Mouse (Mus musculus) midbrain, embryonic 11.5 days (tissue): ENCODE measurements around the gene Ldhd. TPM values are rescaled to one million over a fixed set of nuclear protein-coding genes. Genes with fewer than 3 reads are reported as not detected.

Source experiments
- ATAC-seq: fragments of 200-750 bp; cut with Nextera tagmentation; 2 replicates; pipeline ENCODE4 v1.8.0; 2017; ENCODE audit warnings: moderate TSS enrichment, moderate library complexity; ENCODE audit not compliant: low FRiP score
- DNase-seq: peaks from one replicate; pipeline ENCODE4 v3.0.0; 2015; ENCODE audit warnings: low spot score; ENCODE audit errors: missing footprints
- H3K27ac ChIP-seq: fragments of 300-500 bp; sonication (generic); 2 replicates; pipeline ENCODE4 v1.5.1; 2014; ENCODE audit warnings: low read depth, low read length
- H3K27me3 ChIP-seq: fragments of 300-500 bp; sonication (generic); 2 replicates; pipeline ENCODE4 v1.6.1; 2014; ENCODE audit warnings: mild to moderate bottlenecking, low read length, moderate library complexity, mixed read lengths; ENCODE audit not compliant: control insufficient read depth, insufficient read depth
- H3K36me3 ChIP-seq: fragments of 300-500 bp; sonication (generic); 2 replicates; pipeline ENCODE4 v1.6.1; 2014; ENCODE audit warnings: mild to moderate bottlenecking, low read length, moderate library complexity, mixed read lengths; ENCODE audit not compliant: control insufficient read depth, insufficient read depth
- H3K4me1 ChIP-seq: fragments of 300-500 bp; sonication (generic); 2 replicates; pipeline ENCODE4 v1.6.1; 2014; ENCODE audit warnings: low read length; ENCODE audit not compliant: control insufficient read depth, insufficient read depth
- H3K4me2 ChIP-seq: fragments of 300-500 bp; sonication (generic); 2 replicates; pipeline ENCODE4 v1.6.1; 2014; ENCODE audit warnings: mild to moderate bottlenecking, moderate library complexity
- H3K4me3 ChIP-seq: fragments of 300-500 bp; sonication (generic); 2 replicates; pipeline ENCODE4 v1.5.1; 2014; ENCODE audit warnings: low read depth, low read length
- H3K9ac ChIP-seq: fragments of 300-500 bp; sonication (generic); 2 replicates; pipeline ENCODE4 v1.6.1; 2014; ENCODE audit warnings: low read length
- H3K9me3 ChIP-seq: fragments of 300-500 bp; sonication (generic); 2 replicates; pipeline ENCODE4 v1.6.1; 2016; ENCODE audit warnings: low read length; ENCODE audit not compliant: control insufficient read depth
- WGBS: fragments of 180-500 bp; shearing (Covaris S2); extraction: QIAGEN DNeasy Blood & Tissue Kit; methylation state at CpG from one replicate; pipeline ENCODE4 v1.1.7; 2014; 5-methylcytosine and 5-hydroxymethylcytosine counted together
- polyA plus RNA-seq: library from polyadenylated mRNA; unstranded; fragments of >200 nt; fragmentation: Nextera tagmentation; extraction: Ambion mirVana; gene quantifications from 2 replicates; pipeline ENCODE4 v1.2.1, GENCODE M21; 2014

Gene Ldhd
- polyA plus RNA-seq, 1 experiment from 2014 or later = 0.22 TPM

DNA sequence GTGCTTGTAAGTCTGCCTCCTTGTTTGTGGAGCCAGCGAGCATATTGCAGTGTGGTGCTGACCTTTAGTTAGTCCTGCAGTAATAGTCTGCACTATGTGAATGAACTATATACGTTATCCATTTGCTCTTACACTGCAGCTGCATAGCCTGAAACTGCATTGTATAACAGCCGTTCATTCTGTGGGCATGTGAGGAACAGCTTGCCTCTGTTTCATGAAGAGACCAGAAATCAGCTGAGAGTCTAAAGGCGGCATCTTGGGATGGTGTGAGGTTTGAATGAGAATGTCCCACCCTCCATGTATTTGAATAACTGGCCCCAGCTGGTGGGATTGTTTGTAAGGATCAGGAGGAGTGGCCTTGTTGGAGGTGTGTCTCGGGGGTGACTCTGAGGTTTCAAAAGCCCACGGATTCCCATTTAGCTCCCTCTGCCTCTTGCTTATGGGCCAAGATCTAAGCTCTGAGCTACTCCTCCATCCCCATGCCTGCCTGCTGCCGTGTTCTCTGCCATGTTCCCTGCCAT, 37.7 kb downstream of the Ldhd start:
- Histone ChIP-seq H3K9me3 (no peaks in the 10 kb centered on the region), H3K4me1 (peaks cover 10% of the 10 kb centered on the region), H3K9ac (no peak overlapping the region), H3K4me3 (no peak overlapping the region), H3K27ac (no peak overlapping the region), H3K36me3 (no peaks in the 10 kb centered on the region), H3K4me2 (no peak overlapping the region), H3K27me3 (no peaks in the 10 kb centered on the region)
- ATAC-seq (no peak), DNase-seq (no peak)
- WGBS = 77% methylated on average over 7 of the region's 7 CpGs

DNA sequence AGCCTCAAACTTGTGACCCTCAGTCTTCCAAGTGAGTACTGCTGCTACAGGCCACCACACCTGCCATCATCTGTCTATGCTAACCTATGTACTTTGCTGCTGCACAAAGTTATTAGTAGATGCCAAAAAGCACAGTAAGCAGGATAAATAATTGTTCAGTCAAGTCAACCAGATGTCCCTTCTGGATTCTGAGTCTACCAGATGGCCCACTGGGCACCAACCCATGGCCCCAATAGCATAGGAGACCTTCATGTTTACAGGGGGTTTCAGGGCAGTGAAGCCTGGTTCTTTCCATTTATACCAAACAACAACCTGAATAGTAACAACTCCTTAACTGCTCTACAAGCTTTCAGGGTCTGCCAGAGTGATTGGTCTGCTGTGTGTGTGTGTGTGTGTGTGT, 39.0 kb downstream of the Ldhd start:
- Histone ChIP-seq H3K9me3 (no peaks in the 10 kb centered on the region), H3K27me3 (no peaks in the 10 kb centered on the region), H3K4me3 (no peak overlapping the region), H3K36me3 (no peaks in the 10 kb centered on the region), H3K4me2 (no peak overlapping the region), H3K4me1 (peaks cover under 1% of the 10 kb centered on the region; the same call in 1 of the 2 replicates), H3K9ac (no peak overlapping the region), H3K27ac (no peak overlapping the region)
- DNase-seq = no peak
- ATAC-seq = no peak

GRCm38 (mm10) chr8:111590214-111590613, 40.0 kb downstream of the Ldhd start:
- Histone ChIP-seq H3K4me2 (no peak overlapping the region), H3K36me3 (no peaks in the 10 kb centered on the region), H3K4me1 (no peaks in the 10 kb centered on the region), H3K27me3 (no peaks in the 10 kb centered on the region), H3K27ac (no peak overlapping the region), H3K9ac (no peak overlapping the region), H3K9me3 (no peaks in the 10 kb centered on the region), H3K4me3 (no peak overlapping the region)
- no peak for DNase-seq
- no peak for ATAC-seq
- WGBS = 86% methylated on average over 3 of the region's 3 CpGs

DNA sequence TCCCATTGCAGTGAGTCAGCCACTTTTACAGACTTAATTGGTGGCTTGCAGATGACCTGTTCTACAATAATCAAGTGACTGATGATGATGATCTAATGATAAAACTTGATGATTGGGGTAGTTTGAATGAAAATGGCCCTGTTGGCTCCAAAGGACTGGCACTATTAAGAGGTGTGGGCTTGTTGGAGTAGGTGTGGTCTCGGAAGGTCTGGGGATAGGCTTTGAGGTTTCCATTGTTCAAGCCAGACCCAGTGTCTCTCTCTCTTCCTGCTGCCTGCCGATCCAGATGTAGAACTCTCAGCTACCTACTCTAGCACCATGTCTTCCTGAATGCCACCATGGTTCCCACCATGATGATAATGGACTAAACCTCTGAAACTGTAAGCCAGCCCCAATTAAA, 41.8 kb downstream of the Ldhd start:
- 76% methylated on average over 2 of the region's 2 CpGs for WGBS
- DNase-seq = no peak
- Histone ChIP-seq H3K4me2 (no peak overlapping the region), H3K36me3 (no peaks in the 10 kb centered on the region), H3K27ac (no peak overlapping the region), H3K4me3 (no peak overlapping the region), H3K9ac (no peak overlapping the region), H3K27me3 (no peaks in the 10 kb centered on the region), H3K4me1 (no peaks in the 10 kb centered on the region), H3K9me3 (no peaks in the 10 kb centered on the region)
- ATAC-seq = no peak

GRCm38 (mm10) chr8:111587545-111588094, 42.6 kb downstream of the Ldhd start:
- Histone ChIP-seq H3K4me2 (no peak overlapping the region), H3K4me1 (no peaks in the 10 kb centered on the region), H3K36me3 (no peaks in the 10 kb centered on the region), H3K9me3 (no peaks in the 10 kb centered on the region), H3K9ac (no peak overlapping the region), H3K27ac (no peak overlapping the region), H3K27me3 (no peaks in the 10 kb centered on the region), H3K4me3 (no peak overlapping the region)
- no peak for ATAC-seq
- WGBS = 97% methylated on average over 1 of the region's 1 CpGs
- no peak for DNase-seq

GRCm38 (mm10) chr8:111584946-111585345, 45.2 kb downstream of the Ldhd start:
- 91% methylated on average over 3 of the region's 3 CpGs for WGBS
- Histone ChIP-seq H3K4me2 (no peak overlapping the region), H3K27ac (no peak overlapping the region), H3K36me3 (no peaks in the 10 kb centered on the region), H3K4me3 (no peak overlapping the region), H3K9me3 (no peaks in the 10 kb centered on the region), H3K9ac (no peak overlapping the region), H3K4me1 (peaks cover 4% of the 10 kb centered on the region; the same call in 1 of the 2 replicates), H3K27me3 (no peaks in the 10 kb centered on the region)
- no peak for DNase-seq
- no peak for ATAC-seq

DNA sequence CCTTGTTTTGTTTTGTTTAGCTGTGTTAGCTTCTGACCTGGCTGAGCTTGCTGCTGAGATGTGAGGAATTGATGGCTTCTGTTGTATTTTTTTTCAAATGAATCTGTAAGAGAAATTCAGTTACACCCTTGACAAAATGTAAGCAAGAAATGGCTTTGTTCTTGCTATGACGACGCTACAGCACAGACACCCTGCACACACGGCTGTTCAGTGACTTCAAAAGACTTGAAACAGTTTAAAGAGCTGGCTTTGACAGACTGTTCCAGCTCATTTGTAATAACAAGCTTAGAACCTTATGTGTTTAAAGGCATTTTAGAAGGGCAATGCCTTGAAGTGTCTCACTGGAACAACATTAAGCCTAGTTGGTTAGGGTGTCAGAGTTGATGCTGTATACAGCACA, 47.8 kb downstream of the Ldhd start:
- 83% methylated on average over 3 of the region's 3 CpGs for WGBS

GRCm38 (mm10) chr8:111580306-111580705, 49.9 kb downstream of the Ldhd start:
- H3K9me3 ChIP-seq = no peaks in the 10 kb centered on the region
- no peak overlapping the region for H3K9ac ChIP-seq
- no peak overlapping the region for H3K4me3 ChIP-seq
- no peak overlapping the region for H3K4me2 ChIP-seq
- no peaks in the 10 kb centered on the region for H3K27me3 ChIP-seq
- H3K36me3 ChIP-seq = no peaks in the 10 kb centered on the region
- H3K27ac ChIP-seq = no peak overlapping the region
- DNase-seq = no peak
- WGBS = 91% methylated on average over 3 of the region's 3 CpGs
- ATAC-seq = no peak
- H3K4me1 ChIP-seq = peaks cover 4% of the 10 kb centered on the region; the same call in 1 of the 2 replicates

More for the DNA sequence above, 47.8 kb downstream of the Ldhd start:
- H3K4me3 ChIP-seq = no peak overlapping the region
- H3K4me2 ChIP-seq = no peak overlapping the region
- no peak overlapping the region for H3K27ac ChIP-seq
- no peaks in the 10 kb centered on the region for H3K9me3 ChIP-seq
- no peak for DNase-seq
- no peak for ATAC-seq
- H3K9ac ChIP-seq = no peak overlapping the region
- H3K27me3 ChIP-seq = no peaks in the 10 kb centered on the region
- no peaks in the 10 kb centered on the region for H3K36me3 ChIP-seq
- peaks cover 4% of the 10 kb centered on the region; the same call in 1 of the 2 replicates for H3K4me1 ChIP-seq

GRCm38 (mm10) chr8:111579318-111579717, 50.9 kb downstream of the Ldhd start:
- no peak overlapping the region for H3K4me3 ChIP-seq
- no peak overlapping the region for H3K4me2 ChIP-seq
- WGBS = 100% methylated on average over 1 of the region's 1 CpGs
- H3K36me3 ChIP-seq = no peaks in the 10 kb centered on the region
- peaks cover 4% of the 10 kb centered on the region; the same call in 1 of the 2 replicates for H3K4me1 ChIP-seq
- DNase-seq = no peak
- H3K27ac ChIP-seq = no peak overlapping the region
- H3K27me3 ChIP-seq = no peaks in the 10 kb centered on the region
- ATAC-seq = no peak
- no peak overlapping the region for H3K9ac ChIP-seq
- no peaks in the 10 kb centered on the region for H3K9me3 ChIP-seq
